Mouse (Mus musculus) brown adipose tissue, adult 24 weeks (tissue): ENCODE measurements around the gene Dnajb12. TPM values are rescaled to one million over a fixed set of nuclear protein-coding genes. Genes with fewer than 3 reads are reported as not detected.

Experiments
- H3K27ac ChIP-seq: fragments of 200-500 bp; replicated peaks from 2 replicates; pipeline ENCODE4 v1.5.1; 2012; ENCODE audit warnings: low read depth, mild to moderate bottlenecking, low read length
- H3K4me1 ChIP-seq: fragments of 200-500 bp; 2 replicates; pipeline ENCODE4 v1.6.1; 2012; ENCODE audit warnings: low read length, mixed read lengths; ENCODE audit not compliant: control insufficient read depth, insufficient read depth, insufficient read length
- H3K4me3 ChIP-seq: fragments of 200-500 bp; 2 replicates; pipeline ENCODE4 v1.5.1; 2012; ENCODE audit warnings: low read depth, mild to moderate bottlenecking, low read length, moderate library complexity; ENCODE audit not compliant: insufficient read depth
- polyA plus RNA-seq: library from polyadenylated mRNA; stranded (reverse); fragments of >200 nt; gene quantifications from 2 replicates; pipeline ENCODE4 v1.2.4, GENCODE M21; 2012; ENCODE audit not compliant: missing spikeins, insufficient read depth, insufficient read length

The Dnajb12 gene
- polyA plus RNA-seq, 1 experiment = 21.9 TPM

- Histone ChIP-seq H3K4me1 (peaks cover 10% of the 10 kb centered on the region), H3K4me3 (no peak overlapping the region), H3K27ac (no peak overlapping the region)
Measured at GRCm38 (mm10) chr10:59884327-59885173, 5.2 kb downstream of the Dnajb12 start.

DNA sequence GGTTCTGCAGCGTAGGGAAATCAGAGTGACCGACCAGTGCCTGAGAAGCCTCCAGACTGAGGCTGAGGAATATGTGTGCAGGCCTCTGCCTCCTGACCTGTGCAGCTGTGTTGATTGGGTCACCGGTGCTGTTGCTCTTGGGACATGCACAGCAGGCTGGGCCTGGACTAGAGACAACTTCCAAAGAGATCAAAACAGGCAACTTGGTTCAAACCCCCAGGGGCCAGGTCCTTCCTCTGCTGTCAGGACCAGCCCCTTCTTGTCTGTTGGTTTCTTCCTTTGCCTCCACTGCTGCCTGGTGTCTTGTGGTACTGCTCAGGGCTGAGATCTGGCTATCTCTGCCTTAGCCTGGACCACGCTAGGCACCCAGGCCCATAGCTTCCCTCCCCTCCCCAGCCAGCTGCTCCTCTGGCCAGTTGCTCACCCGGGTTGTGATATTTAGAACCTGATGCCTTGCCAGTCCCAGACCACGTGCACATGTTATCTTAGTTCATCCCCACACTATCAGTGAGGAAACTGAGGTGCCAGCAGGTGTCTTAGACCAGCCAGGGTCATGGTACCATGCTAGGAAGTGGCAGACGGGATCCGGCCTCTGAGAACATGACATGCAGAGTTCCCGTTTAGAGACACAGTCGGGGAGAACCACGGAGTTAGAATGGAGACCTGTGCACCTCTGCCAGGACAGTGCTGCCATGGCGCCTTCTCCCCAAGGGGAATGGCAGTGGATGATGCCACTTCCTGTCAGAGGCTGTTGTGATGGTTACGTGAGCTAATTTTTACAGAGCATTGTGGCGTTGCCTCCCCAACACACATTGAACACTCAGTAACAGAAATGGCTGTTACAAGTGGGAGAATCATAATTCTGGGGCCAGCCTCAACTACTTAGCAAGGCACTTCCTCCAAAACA lies 6.1 kb downstream of the Dnajb12 start:
- Histone ChIP-seq H3K4me1 (peaks cover 10% of the 10 kb centered on the region), H3K4me3 (no peak overlapping the region), H3K27ac (no peak overlapping the region)

- peaks cover 10% of the 10 kb centered on the region for H3K4me1 ChIP-seq
- no peak overlapping the region for H3K27ac ChIP-seq
- H3K4me3 ChIP-seq = no peak overlapping the region
Measured at GRCm38 (mm10) chr10:59886081-59886466, 6.7 kb downstream of the Dnajb12 start.

GRCm38 (mm10) chr10:59887432-59887831 lies 8.1 kb downstream of the Dnajb12 start:
- Histone ChIP-seq H3K4me3 (no peak overlapping the region), H3K27ac (no peak overlapping the region), H3K4me1 (peaks cover 10% of the 10 kb centered on the region)

GRCm38 (mm10) chr10:59889339-59889738 lies 10.0 kb downstream of the Dnajb12 start:
- H3K4me3 ChIP-seq = no peak overlapping the region
- H3K27ac ChIP-seq = no peak overlapping the region
- peaks cover 10% of the 10 kb centered on the region for H3K4me1 ChIP-seq

GRCm38 (mm10) chr10:59889953-59890751 lies 10.8 kb downstream of the Dnajb12 start:
- Histone ChIP-seq H3K4me1 (peaks cover 5% of the 10 kb centered on the region), H3K4me3 (no peak overlapping the region), H3K27ac (no peak overlapping the region)

DNA sequence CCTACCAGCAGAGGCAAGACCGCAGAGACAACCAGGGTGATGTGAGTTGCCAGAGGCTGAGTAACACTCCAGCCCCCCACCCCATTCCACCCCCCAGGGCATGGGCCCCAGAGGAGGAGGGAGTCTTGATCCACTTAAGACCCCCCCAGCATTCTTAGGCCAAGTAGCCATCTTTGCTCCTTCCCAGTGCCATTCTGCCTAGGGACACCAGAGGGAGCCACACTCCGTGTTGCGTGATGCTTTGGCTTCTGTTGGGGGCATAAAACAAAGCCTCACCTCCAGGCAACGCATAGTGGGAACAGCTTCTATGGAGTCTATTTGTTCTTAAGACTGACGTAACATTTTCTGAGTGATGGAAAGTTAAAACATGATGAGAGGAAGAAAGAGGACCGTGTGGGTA lies 13.6 kb downstream of the Dnajb12 start:
- H3K4me1 ChIP-seq = peaks cover 8% of the 10 kb centered on the region
- no peak overlapping the region for H3K4me3 ChIP-seq
- no peak overlapping the region for H3K27ac ChIP-seq

DNA sequence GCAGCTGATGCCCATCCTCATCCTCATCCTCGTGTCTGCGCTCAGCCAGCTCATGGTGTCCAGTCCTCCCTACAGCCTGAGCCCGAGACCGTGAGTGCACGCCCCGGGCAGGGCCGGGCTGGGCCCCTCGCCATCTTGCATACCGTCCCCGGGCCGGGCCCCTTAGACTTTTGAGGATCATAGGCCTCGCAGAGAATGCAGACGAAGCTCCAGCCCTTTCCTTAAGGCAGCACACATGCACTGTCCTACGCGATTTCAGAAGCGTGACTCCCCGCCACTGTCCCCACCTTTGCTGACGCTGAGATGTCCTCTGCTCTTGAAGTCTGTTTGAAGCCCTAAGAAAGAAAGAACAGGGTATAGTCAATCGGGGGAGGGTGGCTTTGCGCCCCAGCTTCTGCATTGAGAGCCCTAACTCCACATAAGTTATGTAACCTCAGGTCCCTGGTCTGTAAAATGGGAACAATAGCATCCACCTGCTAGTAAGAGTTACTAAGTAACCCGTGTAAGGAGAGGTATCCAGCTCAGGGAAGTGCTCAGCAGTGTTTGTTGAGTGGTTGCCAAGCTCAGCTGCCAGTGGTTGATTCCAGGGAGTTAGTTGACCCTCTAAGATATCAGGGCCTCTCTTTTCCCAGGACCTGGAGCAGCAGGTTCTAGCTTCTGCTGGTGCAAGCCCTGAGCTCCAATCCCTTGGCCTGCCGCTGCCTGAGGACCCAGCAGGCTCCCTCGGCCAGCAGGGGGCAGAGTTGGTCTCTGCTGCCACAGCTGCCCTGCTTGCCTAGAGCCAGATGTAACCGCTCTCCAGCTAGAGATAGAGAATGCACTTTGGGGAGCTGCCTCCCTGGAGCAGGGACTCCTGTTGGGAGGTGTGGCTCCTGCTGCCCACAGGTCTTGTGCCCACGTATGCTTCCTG lies 15.2 kb downstream of the Dnajb12 start:
- peaks cover 17% of the 10 kb centered on the region for H3K4me1 ChIP-seq
- H3K4me3 ChIP-seq = no peak overlapping the region
- no peak overlapping the region for H3K27ac ChIP-seq

- Histone ChIP-seq H3K4me1 (peaks cover 19% of the 10 kb centered on the region), H3K27ac (0 out of 2 replicates have a peak overlapping the region, but pooled peaks have one; percentile 5), H3K4me3 (no peak overlapping the region)
Measured at GRCm38 (mm10) chr10:59895460-59896186, 16.3 kb downstream of the Dnajb12 start.

- H3K4me3 ChIP-seq = no peak overlapping the region
- peaks cover 22% of the 10 kb centered on the region for H3K4me1 ChIP-seq
- peak overlapping the region; percentile 5; the same call in 1 of the 2 replicates for H3K27ac ChIP-seq
Measured at GRCm38 (mm10) chr10:59896211-59896610, 16.9 kb downstream of the Dnajb12 start.

GRCm38 (mm10) chr10:59896911-59897331 lies 17.6 kb downstream of the Dnajb12 start:
- Histone ChIP-seq H3K27ac (peak overlapping the region; percentile 71), H3K4me3 (no peak overlapping the region), H3K4me1 (peaks cover 22% of the 10 kb centered on the region)

- Histone ChIP-seq H3K4me1 (peaks cover 22% of the 10 kb centered on the region), H3K27ac (peak overlapping the region; percentile 71), H3K4me3 (no peak overlapping the region)
Measured at GRCm38 (mm10) chr10:59897511-59897910, 18.2 kb downstream of the Dnajb12 start.

- no peak overlapping the region for H3K4me3 ChIP-seq
- peak overlapping the region; percentile 31; the same call in 1 of the 2 replicates for H3K27ac ChIP-seq
- H3K4me1 ChIP-seq = peaks cover 29% of the 10 kb centered on the region
Measured at GRCm38 (mm10) chr10:59898180-59898778, 18.9 kb downstream of the Dnajb12 start.
